Mouse (Mus musculus) left cerebral cortex, postnatal 4 days (tissue): ENCODE data around the gene Olfr792. TPM values are rescaled to one million over a fixed set of nuclear protein-coding genes. Genes with fewer than 3 reads are reported as not detected.

Experiments
- DNase-seq: peaks from one replicate; pipeline ENCODE4 v3.0.0-alpha.2; 2022
- intact Hi-C: fragments of 180-260 bp; cut with DNase I; formaldehyde crosslinking; loops from one replicate; pipeline ENCODE4 v1.15.1; 2025
- microRNA-seq: library from miRNA; unstranded; fragments of <30 nt; microRNA quantifications from one replicate; pipeline ENCODE4 v1.2.0, GENCODE M21; 2022
- total RNA-seq, 2 experiments: library from RNA; stranded (reverse); gene quantifications; 2 replicates each; pipeline ENCODE4 v1.2.3; 2021

Olfr792 gene
- not detected for total RNA-seq

GRCm38 (mm10) chr10:129538862-129539261 is at the start of gene Olfr792:
Olfr792 (plus strand) TSS chr10:129539162.
- intact Hi-C loops, result no loop called here
- no peak for DNase-seq

- no peak for DNase-seq
Measured at GRCm38 (mm10) chr10:129490101-129490500, 48.9 kb upstream of the Olfr792 start.

GRCm38 (mm10) chr10:129498192-129498591 is 40.8 kb upstream of the Olfr792 start, which contains the start of gene Olfr790:
Olfr790 (plus strand) TSS chr10:129498492.
- intact Hi-C loops, result no loop called here
- no peak for DNase-seq

More at GRCm38 (mm10) chr10:129490101-129490500, 48.9 kb upstream of the Olfr792 start:
- intact Hi-C loops, result no loop called here

GRCm38 (mm10) chr10:129521492-129521891 is 17.5 kb upstream of the Olfr792 start, which contains the start of gene Olfr791:
Olfr791 (plus strand) TSS chr10:129521792.
- intact Hi-C loops, result no loop called here
- DNase-seq, result no peak

GRCm38 (mm10) chr10:129549354-129549753 is 10.4 kb downstream of the Olfr792 start:
- intact Hi-C loops, result no loop called here
- peak; percentile 6 for DNase-seq

- intact Hi-C loops, result no loop called here
- DNase-seq, result no peak
Measured at GRCm38 (mm10) chr10:129567355-129567754, 28.4 kb downstream of the Olfr792 start, which contains the start of gene Olfr794. Olfr794 (plus strand) TSS chr10:129567655.

- no peak for DNase-seq
- intact Hi-C loops, result no loop called here
Measured at GRCm38 (mm10) chr10:129577066-129577465, 38.1 kb downstream of the Olfr792 start.

Small RNA genes lying within 50 kb of the gene (microRNA-seq; reads per million reads assigned to microRNA genes)
- gene Gm23252, result not detected

Other genes starting within 250 kb of the Olfr792 start
- gene Olfr780, start 221.0 kb upstream of the Olfr792 start, total RNA-seq, result not detected
- not detected for gene Olfr781, start 210.3 kb upstream of the Olfr792 start, total RNA-seq
- gene Olfr782, start 190.3 kb upstream of the Olfr792 start, total RNA-seq, result not detected
- under 1 TPM; 0.26 to 0.32 TPM for gene Olfr784, start 155.1 kb upstream of the Olfr792 start, total RNA-seq
- gene Olfr785, start 133.7 kb upstream of the Olfr792 start, total RNA-seq, result not detected
- gene Olfr786, start 111.9 kb upstream of the Olfr792 start, total RNA-seq, result not detected
- not detected for gene Olfr787, start 77.3 kb upstream of the Olfr792 start, total RNA-seq
- gene Olfr788, start 68.2 kb upstream of the Olfr792 start, total RNA-seq, result not detected
- gene Olfr789, start 54.4 kb upstream of the Olfr792 start, total RNA-seq, result not detected
- gene Olfr790, start 40.7 kb upstream of the Olfr792 start, total RNA-seq, result not detected
- gene Olfr791, start 17.4 kb upstream of the Olfr792 start, total RNA-seq, result not detected
- gene Olfr794, start 28.5 kb downstream of the Olfr792 start, total RNA-seq, result not detected
- not detected for gene Olfr796, start 73.4 kb downstream of the Olfr792 start, total RNA-seq
- gene Olfr798, start 88.8 kb downstream of the Olfr792 start, total RNA-seq, result not detected
- not detected for gene Olfr799, start 98.3 kb downstream of the Olfr792 start, total RNA-seq
- not detected for gene Olfr800, start 118.5 kb downstream of the Olfr792 start, total RNA-seq
- not detected for gene Olfr801, start 134.7 kb downstream of the Olfr792 start, total RNA-seq
- gene Olfr802, start 149.0 kb downstream of the Olfr792 start, total RNA-seq, result not detected
- not detected for gene Olfr803, start 155.1 kb downstream of the Olfr792 start, total RNA-seq
- not detected for gene Olfr804, start 164.0 kb downstream of the Olfr792 start, total RNA-seq
- not detected for gene Olfr805, start 190.2 kb downstream of the Olfr792 start, total RNA-seq
- gene Olfr806, start 202.8 kb downstream of the Olfr792 start, total RNA-seq, result not detected
- gene Olfr807, start 218.6 kb downstream of the Olfr792 start, total RNA-seq, result not detected
- not detected for gene Olfr808, start 226.3 kb downstream of the Olfr792 start, total RNA-seq
- not detected for gene Olfr809, start 235.5 kb downstream of the Olfr792 start, total RNA-seq